Mouse (Mus musculus) 416B (cell line): ENCODE measurements at regions not wholly inside any gene's neighbourhood (a gene's known extent, or its start where the extent isn't known, plus 50 kb on each side); places are given as distances from the start of the nearest gene placed in this dataset.

Experiments used
- DNase-seq: peaks from one replicate; pipeline ENCODE4 v3.0.0; 2011; ENCODE audit warnings: low read depth

DNA sequence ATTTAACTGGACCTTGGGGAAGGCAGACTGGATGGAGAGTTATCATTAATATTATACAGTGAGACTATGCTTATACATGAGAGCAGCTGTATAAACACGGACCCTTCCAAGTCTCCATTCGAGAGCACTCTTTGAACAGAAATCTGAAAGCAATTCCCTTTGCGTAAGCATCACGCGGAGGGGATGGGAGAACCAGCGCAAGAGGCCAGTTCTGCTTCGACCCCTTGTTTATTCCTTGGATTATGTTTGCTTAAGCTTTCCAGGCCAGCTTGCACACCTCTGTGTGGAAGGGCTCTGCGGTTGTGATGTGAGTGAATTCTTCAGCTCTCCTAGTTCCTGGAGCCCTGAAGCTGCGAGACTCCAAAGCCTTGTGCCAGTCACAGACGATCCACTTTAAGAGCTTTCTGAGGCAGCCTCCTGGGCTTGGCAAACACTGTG is 109.2 kb upstream of the Fbxo11 start:
- no peak for DNase-seq

DNA sequence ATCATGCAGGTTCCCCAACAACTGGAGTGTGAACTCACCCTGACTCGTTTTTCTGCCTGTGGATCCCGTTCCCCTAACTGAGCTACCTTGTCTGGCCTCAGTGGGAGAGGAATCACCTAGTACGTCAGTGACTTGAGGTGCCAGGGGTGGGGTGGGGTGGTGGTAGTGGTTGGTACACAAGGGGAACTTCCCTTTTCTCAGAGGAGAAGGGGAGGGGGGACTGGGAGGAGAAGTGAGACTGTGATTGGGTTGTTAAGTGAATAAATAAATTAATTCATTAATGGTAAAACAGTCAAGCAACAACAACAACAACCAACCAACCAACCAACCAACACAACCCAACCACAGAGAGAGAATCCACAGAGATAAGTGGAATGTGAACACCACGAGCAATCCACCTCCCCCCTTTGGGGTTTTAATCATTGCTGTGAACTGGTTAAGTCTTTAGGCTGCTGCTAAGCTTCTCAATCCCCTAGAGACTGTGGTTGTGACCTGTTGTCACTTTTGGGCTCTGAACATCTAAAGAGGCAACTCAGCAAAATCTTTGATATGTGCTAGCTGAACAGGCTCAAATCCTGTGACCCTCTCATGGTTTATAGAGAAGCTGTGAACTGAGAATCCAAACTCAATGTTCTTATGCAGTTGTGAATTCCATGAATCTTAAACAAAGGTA is 111.0 kb upstream of the Fbxo11 start:
- DNase-seq: no peak

DNA sequence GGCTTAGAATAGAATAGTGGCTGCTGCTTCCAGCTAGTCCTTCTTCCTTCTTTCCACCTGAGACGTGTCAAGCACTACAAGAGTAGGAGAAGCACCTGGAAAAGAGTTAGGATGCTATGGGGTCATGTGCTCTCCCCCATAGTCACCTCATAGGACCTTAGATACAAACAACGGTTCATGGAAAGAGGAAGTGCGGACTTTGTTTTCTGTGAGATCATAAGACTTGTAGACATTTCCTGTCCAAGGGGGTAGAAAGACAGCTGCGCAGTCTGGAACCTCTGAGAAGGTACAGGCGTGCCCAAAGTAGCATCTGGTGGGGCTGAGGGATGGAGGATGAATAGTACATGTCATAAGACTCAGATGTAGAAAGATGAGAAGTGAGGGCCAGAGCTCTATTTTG is 125.6 kb upstream of the Fbxo11 start:
- no peak for DNase-seq

DNA sequence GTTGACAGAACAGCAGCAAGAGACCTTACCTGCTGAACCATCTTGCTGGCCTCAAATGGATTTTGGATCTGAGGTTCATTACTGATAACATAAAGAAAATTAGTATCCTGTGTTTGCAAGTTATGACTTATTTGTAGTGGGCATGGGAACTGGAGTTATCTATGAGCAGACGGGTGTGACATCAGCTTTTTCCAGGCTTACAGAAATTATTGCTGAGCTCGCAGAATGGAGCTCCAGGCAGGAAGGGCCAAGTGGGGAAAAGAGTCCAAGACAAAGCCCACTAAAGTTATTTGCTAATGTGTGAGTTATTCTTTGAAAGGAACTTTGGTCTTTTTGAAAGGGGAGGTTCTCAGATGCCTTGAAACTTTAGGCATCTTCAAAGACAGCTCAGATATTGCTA is 126.4 kb upstream of the Fbxo11 start:
- no peak for DNase-seq

DNA sequence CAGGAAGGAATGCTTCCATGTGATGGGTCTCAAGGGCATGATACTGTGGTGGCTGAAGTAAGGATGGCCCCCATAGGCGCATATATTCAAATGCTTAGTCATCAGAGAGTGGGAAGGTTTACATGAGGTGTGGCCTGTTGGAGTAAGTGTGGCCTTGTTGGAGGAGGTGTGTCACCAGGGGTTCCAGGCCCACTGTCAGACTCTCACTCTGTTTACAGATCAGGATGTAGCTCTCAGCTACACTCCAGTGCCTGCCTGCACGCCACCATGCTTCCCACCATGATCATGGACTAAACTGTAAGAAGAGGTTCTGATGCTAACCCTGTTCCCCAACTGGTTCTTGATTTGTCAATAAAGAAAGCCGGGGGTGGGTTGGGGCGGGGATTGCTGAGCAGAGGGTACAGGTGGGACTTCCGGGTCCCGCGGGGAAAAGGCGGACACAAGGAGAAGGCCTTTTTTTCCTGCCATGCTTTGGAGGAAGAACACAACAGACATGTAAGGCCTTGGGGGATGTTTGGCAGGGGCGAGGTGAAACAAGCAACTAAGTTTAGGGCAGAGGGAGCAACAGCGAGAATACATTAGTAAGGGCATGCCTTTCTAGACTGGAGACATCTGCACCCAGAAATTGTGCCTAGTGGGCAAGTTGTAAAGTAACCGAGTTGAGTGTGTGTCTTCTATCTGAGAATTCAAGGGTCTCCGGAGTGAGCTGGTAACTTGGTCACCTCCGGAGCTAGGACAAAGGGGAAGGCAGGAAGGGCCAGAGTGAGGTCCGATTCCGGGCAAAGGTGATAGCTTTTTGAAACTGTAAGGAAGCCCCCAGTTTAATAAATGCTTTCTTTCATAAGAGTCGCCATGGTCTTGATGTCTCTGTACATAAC is 127.1 kb upstream of the Fbxo11 start:
- no peak for DNase-seq

DNA sequence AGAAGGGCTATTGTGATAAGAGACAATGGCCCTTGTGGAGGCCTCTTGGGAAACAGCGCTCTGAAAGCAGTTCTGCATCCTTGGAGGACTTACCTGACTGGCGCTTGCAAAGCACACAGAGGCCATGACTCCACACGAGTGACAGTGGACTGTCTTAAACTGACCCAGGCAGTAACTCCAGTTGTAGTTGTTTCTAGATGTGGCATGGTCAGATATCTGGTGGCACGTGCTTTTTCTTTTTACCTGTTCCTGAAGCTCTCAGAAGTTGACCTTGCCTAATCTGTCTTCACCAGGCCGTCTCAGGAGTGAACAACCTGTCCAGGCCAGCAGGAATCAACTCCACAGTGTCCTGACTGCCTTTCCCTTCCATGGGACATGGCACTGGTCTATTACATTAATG is 129.6 kb upstream of the Fbxo11 start:
- no peak for DNase-seq

DNA sequence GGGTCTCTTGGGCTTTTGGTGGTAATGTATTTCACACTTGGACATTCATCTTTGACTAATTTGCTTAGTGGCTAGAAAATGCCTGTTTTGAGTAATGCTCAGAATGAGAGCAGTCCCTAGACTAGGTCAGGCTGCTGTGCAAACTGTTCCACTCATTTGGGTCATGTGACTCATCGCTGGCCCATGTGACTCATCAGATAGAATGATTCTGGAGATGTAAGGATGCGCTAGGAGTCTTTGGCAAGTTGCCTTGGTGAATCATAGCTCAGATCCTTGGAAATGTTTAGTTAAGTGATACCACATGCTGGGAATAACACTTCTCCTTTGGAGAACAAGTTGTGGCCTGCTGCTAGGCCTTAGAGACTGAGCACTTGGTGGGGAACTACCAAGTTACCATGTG is 130.2 kb upstream of the Fbxo11 start:
- DNase-seq: no peak

DNA sequence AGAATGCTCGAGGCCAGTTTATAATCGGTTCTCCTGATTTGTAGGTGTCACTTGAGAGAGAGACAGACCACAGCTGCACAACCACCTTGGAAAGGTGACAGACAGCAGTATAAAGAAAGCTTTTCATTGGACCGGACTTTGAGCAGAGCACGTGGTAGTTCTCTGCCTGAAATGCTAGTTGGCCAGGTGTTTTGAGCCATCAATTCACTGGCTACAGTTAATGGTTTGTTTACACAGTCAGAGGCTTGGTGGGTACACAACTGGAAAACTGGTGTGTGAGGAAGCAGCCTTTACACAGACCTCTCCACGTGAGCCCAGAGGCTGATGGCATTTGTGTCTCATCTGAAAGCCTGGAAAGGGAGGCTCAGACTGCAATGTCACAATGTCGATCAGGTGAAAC is 130.8 kb upstream of the Fbxo11 start:
- DNase-seq: no peak

DNA sequence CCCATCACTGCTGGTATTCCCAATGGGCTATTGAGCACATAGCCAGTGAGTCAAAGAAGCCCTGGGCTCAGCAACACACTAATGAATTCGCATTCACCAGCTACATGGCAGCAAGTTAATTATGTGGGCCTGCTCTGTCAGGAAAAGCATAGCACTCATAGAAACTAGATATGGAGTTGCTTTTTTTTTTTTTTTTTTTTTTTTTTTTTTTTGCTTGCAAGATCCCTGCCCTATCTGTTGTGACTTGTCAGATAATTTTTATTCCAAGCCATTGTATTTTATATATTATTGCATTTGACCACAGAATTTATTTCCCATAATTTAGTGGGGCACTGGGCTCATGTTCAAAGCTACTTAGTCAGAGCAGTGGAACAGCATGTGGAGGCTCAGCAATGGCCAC is 131.2 kb upstream of the Fbxo11 start:
- no peak for DNase-seq

DNA sequence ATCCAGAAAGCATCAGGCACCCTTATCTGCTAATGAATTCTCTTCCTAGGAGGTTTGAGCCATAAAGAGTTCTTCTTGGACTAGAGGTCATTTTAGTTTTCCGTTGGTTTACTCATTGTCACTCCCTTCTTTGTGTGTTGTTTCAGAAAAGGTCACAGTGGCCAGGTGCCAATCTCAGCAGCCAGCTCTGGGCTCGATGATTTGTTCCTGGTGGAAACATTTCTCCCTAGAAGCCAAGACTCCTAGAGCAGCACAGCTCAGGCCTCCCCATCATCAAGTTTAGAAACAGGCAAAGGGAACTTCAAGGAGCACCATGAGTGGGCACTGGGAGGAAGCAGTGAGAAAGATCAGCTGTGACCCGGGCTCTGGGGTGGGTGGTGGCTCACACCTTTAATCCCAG is 132.3 kb upstream of the Fbxo11 start:
- no peak for DNase-seq

DNA sequence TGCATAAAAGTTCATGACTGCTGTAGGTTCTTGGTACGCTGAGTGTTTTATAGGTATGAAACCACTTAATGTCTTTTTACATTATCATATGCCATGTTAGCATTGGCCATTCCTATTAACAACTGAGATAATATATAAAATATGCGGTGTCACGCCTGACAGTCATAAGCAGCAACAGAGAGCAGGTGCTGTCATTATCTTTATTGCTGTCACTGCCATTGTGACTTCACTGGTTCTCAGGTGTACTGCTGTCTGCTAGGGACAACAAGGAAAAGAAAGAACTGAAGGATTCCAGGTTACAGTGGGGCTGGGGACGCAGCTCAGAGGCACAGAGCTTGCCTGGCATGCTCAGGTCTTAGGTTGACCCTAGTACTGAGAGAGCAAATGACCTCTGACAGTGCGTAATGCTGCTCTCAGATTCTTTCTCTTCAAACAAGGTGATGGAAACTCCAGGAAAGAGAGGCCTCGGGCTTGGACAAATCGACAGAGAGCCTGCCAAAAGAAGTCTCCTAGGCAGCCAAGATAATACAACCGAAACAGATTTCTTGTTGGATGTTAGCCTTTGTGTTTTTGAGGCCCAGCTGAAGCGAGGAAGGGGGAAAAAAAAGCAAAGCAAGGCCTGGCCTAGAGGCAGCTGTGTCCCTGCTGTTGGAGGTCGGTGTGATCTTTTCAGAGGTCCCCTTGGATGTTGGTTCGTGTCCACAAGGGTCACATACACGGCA is 136.3 kb upstream of the Fbxo11 start:
- DNase-seq: no peak

DNA sequence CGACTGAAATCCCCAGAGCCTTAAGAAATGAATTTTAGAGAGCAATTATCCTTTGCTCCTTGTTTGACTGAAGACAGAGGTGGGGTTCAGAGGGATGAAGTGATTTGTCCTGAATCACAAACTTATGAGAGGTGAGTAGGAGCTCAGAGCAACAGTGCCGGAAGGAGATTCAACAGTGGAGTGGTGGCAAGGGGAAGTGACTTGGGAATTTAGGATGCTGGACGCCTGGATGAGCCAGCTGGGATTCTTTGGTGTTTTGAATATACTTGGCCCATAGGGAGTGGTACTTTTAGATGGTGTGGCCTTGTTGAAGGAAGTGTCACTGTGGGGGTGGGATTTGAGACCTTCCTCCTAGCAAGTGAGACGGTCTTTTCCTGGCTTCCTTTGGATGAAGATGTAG is 137.1 kb upstream of the Fbxo11 start:
- DNase-seq: no peak

DNA sequence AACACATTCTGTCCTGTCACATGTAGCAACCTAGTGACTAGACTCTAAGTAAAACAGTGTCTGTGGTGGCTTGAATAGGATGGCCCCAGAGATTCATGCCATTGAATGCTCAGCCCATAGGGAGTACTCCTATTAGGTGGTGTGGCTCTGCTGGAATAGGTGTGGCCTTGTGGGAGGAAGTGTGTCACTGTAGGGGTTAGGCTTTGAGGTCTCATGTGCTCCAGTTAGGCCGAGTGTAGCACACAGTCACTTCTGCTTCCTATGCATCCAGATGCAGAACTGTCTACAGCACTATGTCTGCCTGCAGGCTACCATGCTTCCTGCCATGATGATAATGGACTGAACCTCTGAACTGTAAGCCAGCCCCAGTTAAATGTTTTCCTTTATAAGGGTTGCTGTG is 144.5 kb upstream of the Fbxo11 start:
- DNase-seq: peak; percentile 29

DNA sequence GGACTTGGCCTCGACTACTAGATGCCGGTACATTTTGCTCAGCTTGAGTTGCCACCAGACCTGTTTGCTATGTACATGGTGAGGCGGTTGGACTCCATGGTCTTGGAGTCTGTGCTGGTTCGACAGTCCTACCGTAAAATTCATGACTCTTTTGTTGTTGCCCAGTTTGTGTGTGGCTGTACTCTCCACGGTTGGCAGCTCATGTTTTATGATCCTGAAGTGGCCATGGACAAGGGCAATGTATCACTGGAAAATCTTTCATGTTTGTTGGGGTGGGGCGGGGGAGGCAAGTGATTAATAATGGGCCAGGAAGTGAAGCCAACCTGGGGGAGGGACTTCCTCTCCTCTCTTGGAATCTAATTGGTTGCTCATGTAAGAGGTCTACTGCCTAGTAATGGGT is 147.0 kb upstream of the Fbxo11 start:
- DNase-seq: no peak

DNA sequence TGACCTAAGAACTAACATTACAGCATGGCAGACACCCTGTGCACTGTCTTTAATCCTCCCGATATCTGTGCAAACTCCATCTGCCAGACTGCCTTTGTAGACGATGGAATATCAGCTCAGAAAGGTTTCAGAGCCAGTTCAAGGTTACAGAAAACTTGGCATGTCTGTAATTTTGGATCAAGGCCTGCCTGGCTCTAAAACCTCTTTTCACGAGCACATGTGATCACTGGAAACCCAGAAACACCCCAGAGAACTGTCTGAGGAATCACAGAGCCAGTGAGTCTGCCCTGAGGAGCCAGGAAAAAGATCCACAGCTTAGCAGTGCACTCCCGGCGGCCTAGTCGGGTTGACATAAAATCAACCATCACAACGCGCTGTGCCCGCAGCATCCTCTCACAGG is 149.7 kb upstream of the Fbxo11 start:
- DNase-seq: no peak

DNA sequence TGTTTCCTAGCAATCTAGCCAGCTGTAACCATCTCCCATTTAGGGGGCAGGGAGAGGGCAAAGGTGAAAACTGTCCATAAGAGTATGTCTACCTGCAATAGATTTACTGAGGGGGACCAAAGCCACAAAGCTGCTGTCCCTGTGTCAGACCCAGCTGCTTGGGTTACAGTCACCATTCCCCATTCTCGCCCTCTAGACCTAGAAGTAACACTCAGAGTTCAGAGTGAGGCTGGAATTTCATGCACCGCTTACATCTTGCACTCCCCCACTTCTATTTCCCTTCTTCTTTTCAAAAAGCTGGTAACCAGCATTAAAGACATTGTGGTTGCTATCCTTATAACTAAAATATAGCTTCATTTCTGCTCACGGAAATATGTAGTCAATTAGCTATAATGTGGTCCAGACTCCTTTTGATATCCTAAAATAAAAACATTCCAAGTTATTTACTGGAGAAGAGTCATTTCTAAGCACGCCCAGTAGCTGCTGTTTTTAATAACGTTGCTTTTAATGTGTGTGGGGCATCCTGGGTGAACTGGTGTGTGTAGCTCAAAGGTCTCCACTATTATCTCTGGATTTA is 157.4 kb upstream of the Fbxo11 start:
- DNase-seq: no peak

DNA sequence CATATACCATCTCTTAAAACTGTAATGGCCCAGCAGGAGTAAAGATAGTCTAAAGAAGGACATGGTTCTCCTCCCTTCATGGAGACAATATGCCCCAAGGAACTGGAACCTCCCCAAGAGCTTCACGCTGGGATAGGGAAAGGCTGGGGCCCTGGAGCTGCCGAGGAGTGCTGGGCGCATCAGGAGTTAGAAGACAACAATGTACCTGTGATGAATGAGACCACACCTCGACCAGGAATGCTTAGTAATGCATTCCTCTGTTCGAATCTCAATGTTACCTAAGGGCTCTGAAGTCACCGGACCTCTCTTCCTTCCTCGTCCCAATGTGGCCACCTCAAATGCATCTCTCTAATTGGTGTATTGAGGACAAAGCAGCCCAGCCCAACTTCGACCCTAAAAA is 175.4 kb upstream of the Fbxo11 start:
- no peak for DNase-seq

DNA sequence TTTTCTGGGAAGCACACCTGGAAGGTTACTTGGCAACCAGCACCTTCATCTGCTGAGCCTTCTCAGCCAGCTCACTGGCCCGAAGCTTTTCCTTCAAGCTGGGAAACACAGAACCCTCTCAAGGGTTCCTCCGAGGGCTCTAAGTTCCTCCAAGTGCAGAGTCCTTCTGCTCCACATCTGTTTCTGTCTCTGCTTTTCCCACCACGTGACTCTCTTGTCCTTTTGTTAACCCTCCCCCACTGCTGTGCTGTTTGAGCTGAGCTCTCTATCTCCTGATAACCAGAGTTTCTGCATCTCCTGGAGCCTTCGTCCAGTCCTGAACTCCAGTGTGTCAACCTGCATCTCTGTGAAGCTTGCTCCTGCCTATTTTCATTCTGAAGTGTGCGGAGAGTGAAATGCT is 183.5 kb upstream of the Fbxo11 start:
- DNase-seq: no peak

DNA sequence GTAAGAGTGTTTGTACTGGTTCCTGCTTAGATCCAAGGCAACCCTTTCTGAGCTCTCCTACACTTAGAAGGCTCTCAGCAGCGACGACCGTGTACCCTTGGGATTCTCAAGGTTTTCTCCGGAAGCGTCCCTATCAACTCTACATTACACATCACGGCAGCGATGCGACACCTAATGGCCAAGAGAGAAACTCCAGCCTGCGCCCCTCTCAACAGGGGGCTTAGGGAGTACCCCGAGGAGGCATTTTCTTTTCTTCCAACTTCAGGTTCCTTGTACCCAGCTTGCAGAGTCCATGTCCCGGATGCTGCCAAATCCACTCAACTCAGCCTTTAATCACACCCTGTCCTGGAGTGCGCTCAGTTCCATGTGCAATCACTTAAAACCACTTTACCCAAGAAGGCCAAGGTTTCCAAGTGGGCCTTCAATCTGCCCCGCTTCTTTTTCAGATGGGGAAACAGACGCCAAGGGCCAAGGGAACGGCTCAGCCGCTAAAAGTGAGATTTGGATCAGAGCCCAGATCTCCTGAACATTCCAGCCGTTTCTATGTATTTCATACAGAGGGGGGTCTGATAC is 186.9 kb upstream of the Fbxo11 start:
- no peak for DNase-seq

DNA sequence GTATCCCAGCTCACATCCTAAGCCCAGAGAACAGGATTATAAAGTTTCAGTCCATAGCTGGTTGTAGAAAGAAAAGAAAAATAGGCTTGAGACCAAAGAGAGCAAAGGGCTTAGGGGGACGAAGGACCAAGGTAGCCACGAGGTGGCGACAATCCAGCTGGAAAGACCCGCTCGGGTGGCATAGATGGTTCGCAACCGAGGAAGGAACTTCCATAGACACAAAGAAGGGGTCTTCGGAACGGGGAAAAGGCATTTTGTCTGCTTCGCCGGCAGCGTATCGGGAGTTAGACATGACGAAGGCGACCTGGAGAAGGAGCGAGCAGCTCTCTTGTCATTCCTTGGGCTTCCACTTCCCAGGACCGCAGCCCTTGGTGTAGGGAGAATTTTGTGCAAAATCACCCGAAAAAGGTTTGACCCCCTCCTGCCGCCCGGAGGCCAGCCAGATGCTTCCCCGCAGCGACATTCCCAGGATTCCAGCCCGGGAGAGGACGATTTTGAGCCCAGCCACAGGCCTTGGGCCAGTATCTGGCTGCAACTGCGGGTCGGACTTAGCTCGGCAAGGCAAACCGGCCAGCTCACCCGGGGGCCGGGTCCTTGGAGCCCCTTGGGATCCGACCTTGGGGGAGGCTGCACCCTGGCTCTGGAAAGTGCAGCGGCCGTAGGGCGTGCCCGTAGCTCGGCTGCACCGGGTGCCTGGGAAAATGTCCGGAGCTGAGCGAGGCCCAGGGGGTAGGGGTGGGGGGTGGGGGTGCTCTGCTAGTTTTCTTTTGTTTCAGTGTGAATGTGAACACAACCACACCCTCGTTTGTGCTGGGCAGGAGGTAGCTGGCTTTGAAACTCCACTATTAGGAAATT is 184.5 kb upstream of the Foxn2 start:
- DNase-seq: peak; percentile 66
